Mouse (Mus musculus) frontal cortex, postnatal 10 days (tissue): Measurements from ENCODE around the gene Olfr533.
A peak's percentile ranks its signal among the peaks of the same experiment; 100 is the strongest.
"Not testable (repeated sequence)": the region's sequence is repeated elsewhere in the genome, so short reads cannot be mapped to it uniquely, and the experiment has no call there.

ENCODE experiments used
- DNase-seq, 2 experiments: peaks; one replicate each; pipeline ENCODE4 v3.0.0; 2022; ENCODE audit warnings: low spot score in 2 of 2, mixed read lengths in 1 of 2

Gene Olfr533

GRCm38 (mm10) chr7:140463070-140463469 is at the start of gene Olfr533:
TSS of gene Olfr533 (plus strand) at chr7:140463370.
- not testable (repeated sequence) for DNase-seq

GRCm38 (mm10) chr7:140421539-140421938 is 41.6 kb upstream of the Olfr533 start, which contains the start of gene Olfr532:
TSS of gene Olfr532 (minus strand) at chr7:140421639.
- DNase-seq = no peak

- no peak for DNase-seq
These were observed 20.0 kb upstream of the Olfr533 start for GRCm38 (mm10) chr7:140443141-140443540.

GRCm38 (mm10) chr7:140477886-140478285 is 14.7 kb downstream of the Olfr533 start:
- DNase-seq = no peak

- DNase-seq = no peak
These were observed 15.6 kb downstream of the Olfr533 start for GRCm38 (mm10) chr7:140478733-140479132.

GRCm38 (mm10) chr7:140483916-140484315 is 20.7 kb downstream of the Olfr533 start, which contains the start of gene Olfr535:
TSS of gene Olfr535 (plus strand) at chr7:140484216.
- no peak for DNase-seq

GRCm38 (mm10) chr7:140488981-140489380 is 25.8 kb downstream of the Olfr533 start:
- no peak for DNase-seq

- DNase-seq = no peak
These were observed 31.1 kb downstream of the Olfr533 start for GRCm38 (mm10) chr7:140494231-140494630.

- no peak for DNase-seq
These were observed 31.5 kb downstream of the Olfr533 start for GRCm38 (mm10) chr7:140494702-140495101.

- DNase-seq = peak; percentile 4
These were observed 44.3 kb downstream of the Olfr533 start, which contains the start of gene Olfr536 for GRCm38 (mm10) chr7:140507346-140508021. TSS of gene Olfr536 (minus strand) at chr7:140507396.
